Mouse (Mus musculus) right cerebral cortex, adult 18-20 months (tissue): ENCODE data around the gene Usp44.

Experiments
- DNase-seq: peaks from one replicate; pipeline ENCODE4 v3.0.0; 2022; ENCODE audit warnings: mixed read lengths

Usp44 gene

DNA sequence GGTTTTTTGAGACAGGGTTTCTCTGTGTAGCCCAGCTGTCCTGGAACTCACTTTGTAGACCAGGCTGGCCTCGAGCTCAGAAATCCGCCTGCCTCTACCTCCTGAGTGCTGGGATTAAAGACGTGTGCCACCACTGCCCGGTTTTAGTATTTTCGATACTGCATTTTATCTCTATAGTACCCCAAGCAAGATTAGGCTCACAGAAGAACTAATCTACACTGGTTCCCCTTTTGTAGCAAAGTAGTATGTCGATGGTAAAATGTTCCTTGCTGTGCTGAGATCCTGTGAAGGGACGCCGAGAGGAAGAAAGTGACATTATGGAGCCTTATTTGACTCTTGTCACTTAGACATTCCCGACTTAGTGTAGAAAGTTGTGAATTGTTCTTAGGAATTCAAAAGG, 23.8 kb downstream of the Usp44 start:
- DNase-seq, result no peak

DNA sequence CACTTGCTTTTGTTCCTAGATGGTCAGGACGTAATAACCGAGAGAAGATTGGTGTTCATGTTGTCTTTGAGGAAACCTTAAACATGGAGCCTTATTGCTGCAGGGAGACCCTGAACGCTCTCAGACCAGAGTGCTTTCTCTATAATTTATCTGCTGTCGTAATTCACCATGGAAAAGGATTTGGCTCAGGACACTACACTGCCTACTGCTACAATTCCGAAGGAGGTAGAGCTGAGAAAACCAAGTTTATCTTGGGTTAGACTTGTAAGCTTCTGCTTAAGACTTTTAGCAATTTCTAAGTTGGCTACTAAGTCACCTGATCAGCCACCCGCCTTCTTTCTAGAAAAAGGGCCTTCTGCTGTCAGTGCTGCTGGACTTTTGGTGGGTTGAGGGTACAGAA, 24.7 kb downstream of the Usp44 start:
- no peak for DNase-seq

DNA sequence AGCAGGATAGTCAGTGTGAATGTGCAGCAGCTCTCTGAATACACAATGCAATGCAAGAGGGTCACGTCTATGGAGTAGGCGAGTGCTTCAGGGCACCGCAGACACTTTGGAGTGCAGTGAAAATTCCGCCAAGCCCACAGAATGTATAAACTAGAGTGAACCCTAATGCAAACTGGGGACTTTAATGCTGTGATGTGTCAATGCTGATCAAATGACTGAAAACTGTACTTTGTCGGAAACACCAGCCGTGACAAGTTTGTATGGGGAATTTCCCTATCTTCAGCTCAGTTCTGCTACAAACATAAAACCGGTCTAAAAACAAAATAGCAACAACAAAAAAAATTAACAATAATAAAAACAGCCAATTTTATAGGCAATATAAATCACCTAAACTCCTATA, 37.0 kb downstream of the Usp44 start:
- no peak for DNase-seq

DNA sequence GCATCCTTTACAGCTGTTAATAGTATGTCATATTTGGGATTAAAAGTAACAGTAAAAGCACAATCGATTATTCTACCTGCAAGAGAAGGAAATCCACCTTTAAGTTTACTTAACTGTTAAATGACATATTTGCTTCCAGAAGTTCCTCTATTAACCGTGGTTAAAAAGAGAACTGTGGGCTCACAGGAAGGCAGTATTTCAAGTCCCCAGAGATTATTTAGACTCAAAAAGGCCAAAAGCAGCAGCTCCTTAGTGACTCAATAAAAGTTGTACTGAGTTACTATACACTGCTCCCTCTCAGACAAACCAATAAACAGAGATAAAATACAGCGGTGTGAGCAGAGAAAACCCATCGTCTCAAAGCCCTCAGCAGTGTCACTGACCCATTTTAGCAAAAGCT, 37.5 kb downstream of the Usp44 start:
- no peak for DNase-seq

DNA sequence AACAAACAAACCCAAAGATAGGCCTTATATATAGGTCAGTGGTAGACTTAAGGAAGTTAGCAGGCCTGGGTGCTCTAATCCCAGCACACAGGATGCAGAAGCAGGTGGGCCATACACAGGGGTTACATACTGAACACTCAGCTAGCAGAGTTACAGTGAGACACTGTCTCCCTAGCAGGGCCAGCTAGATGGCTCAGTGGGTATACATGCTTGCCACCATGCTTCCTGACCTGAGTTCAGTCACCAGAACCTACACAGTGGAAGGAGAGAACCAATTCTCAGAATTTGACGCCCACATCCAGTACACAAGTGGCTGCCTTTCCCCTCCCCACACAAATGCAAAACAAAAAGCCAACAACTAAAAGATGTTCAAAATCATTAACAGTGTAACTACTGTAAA, 45.4 kb downstream of the Usp44 start:
- DNase-seq, result no peak

DNA sequence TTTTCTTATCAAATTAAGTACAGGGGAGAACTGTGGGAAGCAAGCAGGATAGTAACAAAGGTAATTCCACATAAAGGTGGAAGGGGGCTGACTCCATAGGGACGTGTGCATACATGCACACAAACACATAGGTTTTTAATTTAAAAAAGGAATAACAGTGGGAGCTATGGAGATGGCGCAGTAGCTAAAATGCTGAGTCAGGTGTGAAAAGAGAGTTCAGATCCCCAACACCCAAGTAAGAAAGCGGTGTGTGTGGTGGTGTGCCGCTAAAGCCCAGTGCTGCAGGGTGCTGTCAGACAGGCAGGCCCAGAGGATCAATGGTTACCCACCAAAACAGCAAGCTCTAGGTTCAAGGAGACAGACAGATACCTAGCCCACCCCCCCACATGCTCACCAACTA, 47.4 kb downstream of the Usp44 start:
- DNase-seq, result no peak

DNA sequence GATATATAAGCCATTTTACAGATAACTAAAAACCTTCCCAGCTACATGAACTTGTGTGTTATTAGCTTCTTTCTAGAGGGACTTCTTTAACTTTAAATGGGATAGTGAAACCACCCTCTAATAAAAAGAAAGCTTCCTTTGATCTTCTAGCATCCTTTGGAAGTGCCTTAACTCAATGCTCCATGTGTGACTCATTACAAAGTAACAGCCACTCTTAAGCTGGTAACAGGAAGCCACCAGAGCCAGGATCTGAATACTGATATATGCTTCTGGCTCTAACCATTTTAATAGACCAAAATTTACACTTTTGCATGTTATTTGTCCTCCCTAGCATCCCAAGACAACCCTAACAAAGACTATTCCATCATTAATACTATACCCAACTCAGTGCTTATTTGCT, 50.6 kb downstream of the Usp44 start:
- no peak for DNase-seq

DNA sequence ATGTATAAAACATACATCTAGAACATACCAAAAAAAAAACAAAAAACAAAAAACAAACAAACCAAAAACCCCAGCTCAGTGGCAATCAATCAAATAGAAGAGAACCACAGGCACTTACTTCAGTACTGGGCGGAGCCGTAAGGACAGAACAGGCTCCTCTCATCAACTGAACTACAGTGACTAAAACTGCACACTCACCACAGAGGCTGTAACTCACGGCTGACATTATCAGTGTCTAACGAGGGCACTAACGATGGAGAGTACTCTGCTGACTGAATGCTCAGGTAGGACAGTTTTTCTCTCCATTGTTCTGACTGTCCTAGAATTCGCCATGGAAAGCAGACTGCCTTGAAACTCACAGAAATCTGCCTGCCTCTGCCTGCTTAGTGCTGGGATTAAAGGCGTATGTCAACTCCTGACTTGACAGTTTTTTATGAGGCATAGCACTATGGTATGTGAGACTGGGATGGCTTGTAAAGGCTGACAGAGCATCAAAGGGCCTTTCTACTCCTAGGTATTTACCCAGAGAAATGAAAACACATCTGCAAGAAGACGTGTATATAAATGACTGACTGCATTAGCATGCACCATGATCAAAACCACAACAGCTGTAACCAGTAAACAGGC, 51.5 kb downstream of the Usp44 start:
- DNase-seq, result no peak

DNA sequence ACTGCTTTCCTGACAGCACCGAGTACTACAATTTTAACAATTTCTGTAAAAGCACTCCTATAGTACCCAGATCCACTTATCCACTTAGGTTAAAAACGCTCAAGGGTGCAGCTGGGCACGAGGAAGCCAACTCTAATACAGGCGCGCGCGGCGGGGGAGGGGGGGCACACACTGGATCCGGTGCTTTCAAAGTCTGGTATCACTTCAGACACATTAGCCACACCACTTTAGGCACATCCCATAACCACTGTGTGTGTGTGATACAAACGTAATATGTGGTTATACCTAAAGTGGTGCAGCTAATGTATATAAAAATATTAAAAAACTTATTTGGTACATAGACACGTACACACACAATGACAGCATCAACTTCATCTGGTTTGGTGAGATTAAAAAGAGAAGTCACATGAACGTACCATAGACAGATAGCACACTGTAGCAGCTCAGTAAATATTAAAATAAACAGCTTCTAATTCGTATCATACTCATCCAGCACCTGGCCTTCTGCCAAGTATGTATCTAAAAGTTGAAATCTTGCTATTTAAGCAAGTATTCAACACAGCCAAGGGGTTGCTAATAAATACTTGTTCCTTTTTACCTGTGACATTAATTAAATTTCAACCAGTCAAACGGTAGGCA, 54.6 kb downstream of the Usp44 start:
- no peak for DNase-seq

DNA sequence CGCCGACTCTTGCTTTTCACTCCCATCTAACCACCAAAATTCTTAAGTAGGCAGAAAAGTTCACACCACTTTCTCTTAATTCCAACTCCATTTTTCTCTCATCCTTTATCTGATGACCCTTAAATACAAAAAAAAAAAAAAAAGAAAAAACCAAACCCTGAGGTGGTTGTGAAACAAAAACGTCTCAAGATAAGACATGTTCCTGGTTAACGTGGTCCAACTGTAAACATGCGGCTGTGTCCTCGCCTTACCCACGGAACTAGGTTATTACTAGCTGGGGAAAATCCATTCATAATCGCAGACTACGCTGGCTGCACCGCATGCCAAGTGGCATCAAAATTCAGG, 57.2 kb downstream of the Usp44 start:
- DNase-seq, result no peak

DNA sequence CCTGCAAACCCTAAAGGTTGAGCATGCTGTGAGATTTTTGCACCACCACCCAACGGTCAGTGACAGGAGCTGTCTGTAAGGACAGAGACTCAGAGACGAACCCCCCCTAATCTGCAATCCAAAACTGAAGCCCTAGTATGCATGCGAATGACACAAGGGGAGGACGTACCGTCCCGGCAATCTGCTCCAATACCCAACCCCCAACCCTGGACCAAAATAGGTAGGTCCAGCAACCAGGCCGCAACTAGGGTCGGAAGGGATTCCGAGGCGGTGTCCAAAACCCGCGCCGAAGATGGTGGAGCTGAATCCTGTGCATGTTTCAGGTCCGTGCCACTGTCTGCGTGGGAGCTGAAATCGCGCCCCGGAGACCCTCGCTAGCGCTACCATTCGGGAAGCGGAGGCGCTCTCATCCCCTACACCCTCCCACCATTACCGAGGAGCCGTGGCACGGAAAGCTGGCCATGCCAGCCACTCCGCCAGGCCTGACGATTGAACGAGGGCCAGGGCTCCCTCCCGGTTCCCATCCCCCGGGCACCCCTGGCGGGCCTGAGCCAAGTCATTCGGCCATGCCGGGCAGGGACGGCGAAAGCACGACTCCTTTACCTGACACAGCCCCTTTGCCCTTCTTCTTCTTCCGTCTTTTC, 57.7 kb downstream of the Usp44 start:
- DNase-seq, result peak; percentile 45

DNA sequence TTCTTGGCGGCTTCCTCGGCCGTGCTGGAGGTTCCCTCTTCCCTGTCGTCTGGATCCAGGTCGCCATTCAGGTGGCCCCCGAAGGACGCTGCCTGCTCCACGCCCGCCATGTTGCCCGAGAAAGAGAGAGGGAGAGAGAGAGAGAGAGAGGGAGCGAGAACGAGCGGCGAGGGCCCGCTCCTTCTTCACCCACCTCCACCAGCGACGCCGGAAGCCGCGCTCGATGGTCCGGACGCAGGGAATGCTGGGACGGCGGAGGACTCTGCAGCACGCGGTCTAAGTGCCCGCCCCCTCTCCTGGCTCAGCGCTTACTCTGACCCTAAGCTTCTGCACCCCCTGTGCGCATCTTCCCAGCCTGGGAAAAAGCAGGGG, 58.2 kb downstream of the Usp44 start:
- DNase-seq, result peak; percentile 94

DNA sequence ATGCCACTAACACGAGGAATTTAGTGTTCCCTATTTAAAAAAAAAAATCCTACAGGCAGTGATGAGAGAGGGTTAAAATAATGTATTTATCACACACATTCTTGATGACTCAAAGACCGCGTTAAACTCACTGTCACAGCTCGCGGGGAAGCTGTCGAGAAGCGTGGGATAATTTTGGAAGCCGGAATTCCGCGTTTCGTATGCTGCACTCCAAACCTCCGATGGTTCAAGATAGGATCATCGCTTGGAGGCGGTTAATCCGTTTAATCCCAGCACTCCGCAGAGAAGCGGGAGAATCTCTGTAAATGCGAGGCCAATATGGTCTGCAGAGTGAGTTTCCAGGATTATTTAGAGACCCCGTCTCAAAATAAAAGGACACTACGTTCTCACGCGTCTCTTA, 58.6 kb downstream of the Usp44 start:
- peak; percentile 72 for DNase-seq

DNA sequence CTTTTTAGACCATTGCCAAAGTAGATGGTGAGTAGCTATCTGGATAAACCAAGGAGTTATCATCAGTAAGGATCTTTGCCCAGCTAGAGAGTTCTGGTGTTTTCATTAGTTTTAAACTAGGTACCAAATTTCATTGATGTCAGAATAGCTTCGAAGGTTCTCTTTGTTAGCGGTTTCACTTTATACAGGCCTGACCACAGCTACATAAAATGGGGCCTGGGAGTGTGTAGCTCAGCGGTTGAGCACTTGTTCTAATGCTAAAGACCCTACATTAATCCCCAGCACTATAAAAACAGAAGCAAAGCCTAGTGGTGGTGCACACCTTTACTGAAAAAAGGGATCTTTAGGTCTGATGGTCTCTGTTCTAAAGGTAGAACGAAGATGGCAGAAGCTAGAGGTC, 59.2 kb downstream of the Usp44 start:
- no peak for DNase-seq

DNA sequence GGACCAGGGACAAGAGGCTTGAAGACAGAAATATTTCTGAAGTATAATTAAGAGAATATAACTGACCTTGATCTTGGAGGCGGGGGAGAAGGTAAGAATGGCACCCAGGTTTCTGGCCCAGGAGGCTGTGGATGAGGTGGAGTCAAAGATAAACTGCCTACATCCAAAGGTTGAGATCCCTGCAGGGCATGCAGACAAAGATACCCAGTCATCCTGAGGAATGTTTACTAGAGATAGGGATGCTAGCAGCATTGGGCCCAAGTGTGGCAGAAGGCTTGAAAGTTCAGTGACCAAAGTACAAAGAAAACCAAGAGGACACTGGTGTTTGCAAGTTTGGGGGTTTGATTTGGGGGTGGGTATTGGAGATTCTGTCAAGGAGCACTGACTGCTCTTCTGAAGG, 59.7 kb downstream of the Usp44 start:
- DNase-seq, result no peak

DNA sequence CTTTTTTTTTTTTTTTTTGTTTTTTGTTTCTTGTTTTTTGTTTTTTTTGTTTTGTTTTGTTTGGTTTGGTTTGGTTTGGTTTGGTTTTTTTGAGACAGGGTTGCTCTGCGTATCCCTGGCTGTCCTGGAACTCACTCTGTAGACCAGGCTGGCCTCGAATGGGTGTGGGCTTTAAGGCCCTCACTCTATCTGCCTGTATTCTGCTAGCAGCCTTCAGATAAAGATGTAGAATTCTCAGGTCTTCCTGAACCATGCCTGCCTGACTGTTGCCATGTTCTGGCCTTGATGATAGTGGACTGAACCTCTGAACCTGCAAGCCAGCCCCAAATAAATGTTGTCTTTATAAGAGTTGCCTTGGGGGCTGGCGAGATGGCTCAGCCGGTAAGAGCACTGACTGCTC, 61.2 kb downstream of the Usp44 start:
- no peak for DNase-seq

DNA sequence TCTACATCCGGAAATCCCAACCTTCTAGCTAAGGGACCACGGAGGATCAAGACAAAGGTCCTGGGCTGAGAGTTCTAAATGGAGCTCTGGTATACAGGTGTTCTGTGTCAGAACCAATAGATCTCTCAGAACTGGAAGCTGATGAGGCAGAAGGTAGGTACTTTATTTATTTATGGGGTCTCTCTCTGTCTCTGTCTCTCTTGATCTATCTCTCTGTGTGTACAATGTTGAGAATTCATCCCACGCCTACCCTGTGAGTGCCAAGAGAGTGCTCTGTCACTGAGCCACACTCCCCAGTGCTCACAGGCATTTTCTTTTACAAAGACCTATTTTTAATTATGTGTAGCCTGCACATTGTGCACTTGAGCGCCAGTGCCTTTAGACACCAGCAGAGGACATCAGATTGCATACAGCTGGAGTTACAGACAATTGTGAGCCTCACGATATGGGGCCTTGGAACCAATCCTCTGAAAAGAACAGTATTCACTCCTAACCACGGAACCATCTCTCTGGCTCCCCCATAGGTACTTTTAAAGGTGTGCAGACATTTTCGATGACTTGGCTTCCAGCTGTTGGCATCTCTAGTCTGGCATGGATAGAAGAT, 65.8 kb downstream of the Usp44 start, which contains the start of gene Metap2:
TSS of gene Metap2 (minus strand) at position 51 of the 604 bp plus-strand sequence.
- DNase-seq, result no peak

DNA sequence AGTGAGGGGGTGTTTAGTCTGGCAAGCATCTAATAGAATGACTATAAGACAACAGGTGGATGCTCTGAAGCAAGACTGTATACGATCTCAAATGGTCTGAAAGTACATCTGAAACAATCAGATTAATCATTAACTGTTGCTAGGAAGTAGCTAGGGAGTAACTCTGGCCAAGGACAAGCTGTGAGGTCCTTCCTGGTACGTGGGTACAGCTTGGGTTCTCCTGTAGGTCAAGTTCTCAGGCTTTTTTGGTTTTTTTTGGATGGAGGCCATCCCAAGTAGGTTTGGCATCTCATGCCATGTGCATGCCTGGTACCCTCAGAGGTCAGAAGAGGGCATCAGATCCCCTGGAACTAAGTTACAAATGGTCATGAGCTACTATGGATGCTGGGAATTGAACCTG, 67.9 kb downstream of the Usp44 start:
- no peak for DNase-seq

DNA sequence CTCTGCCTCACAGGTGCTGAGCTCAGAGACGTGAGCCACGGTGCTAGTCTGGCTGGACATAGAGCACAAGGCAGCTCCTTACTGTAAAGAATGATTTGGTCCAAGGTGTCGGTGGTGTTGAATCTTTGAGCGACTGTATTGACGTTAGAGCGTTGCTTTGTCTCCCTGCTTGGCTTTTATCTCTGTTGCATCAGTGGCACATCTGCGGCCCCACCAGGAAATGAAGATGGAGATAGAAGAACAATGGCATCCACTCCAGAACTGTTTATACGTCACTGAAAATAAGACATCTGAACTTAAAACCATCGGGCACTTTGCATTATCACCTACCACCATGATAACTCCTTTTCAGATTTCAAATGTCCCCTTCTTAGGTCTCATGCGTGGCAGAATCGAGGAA, 68.6 kb downstream of the Usp44 start:
- no peak for DNase-seq

DNA sequence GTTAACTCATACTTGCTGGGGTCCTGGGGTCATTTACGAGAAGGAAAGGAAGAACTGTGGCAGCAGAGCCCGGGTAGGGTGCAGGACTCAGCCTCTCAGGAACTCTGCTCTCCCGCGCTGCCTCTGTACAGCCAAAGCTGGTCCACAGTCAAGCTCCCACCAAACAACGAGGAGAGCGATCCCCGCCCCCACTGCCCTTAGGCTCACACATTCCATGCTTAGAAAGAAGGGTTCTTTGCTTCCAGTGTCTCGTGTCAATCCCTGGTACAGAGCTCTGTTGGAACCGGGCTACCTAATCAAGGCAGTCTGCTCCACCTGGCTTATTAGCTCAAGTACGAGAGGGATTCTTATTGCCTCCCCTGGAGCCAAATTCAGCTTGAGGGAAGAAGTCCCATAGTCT, 76.0 kb downstream of the Usp44 start:
- DNase-seq, result no peak
